Mouse (Mus musculus): ENCODE results near the gene Izumo4.

DNA sequence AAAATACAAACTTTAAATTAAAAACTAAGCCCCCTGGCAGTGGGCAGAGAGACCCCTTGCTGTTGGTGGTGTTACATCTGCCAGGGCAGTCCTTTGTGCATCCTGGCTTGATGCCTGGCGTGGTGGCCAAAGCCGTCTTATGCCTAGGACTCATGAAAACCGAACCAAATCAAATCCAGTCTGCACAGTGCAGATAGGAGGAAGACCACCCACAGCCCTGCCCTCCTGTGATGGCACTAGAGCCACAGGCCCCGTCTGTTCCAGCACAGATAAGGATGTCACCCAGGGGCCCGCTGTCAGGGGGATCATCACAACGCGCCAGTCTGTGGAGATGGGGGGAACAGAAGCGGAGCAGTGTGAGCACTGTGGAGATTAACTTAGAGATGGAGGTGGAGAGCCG lies 4.2 kb upstream of the Izumo4 start:
- TF ChIP-seq CTCF (IDR thresholded peaks at IDR 0.05; ENCODE audit: low read depth, low read length), result no peak
- no peak for TF ChIP-seq POLR2A (IDR thresholded peaks at IDR 0.05; ENCODE audit: borderline replicate concordance, low read depth, low read length)

Data from bone marrow macrophage, adult 2 months (primary cell).